Comparison of ENCODE assay signal across 10 mouse cellular contexts in genomic region chr1:154097656-154098055, GRCm38 (mm10).
A peak's percentile ranks its signal among the peaks of the same experiment; 100 is the strongest.
DNase-seq lines count a peak whose midpoint lies in the region; ATAC-seq lines count a peak whose summit lies in the region.
"Had no signal": no experiment of that assay in that cellular context is flagged by ENCODE, and none has a peak within 500 bp of the region (broad histone marks: within the 10 kb centered on the region; RNA-seq: fewer than 3 reads in every experiment).

No protein-coding gene starts in this region.

- no peak overlapping the region for H3K27ac ChIP-seq in heart, embryonic 10.5 days
- no peak overlapping the region for H3K27ac ChIP-seq in heart, embryonic 11.5 days (ENCODE audit: low read depth, low read length)
- H3K27ac ChIP-seq in liver, embryonic 15.5 days (replicated peaks) = no peak overlapping the region
- H3K27ac ChIP-seq in hindbrain, embryonic 14.5 days = no peak overlapping the region
- H3K27ac ChIP-seq: midbrain, embryonic 13.5 days had no signal

- WGBS in heart, embryonic 10.5 days = 42% methylated on average over 6 of the region's 6 CpGs
- WGBS in heart, embryonic 11.5 days (ENCODE audit: insufficient replicate concordance) = 44% methylated on average over 6 of the region's 6 CpGs
- 10% methylated on average over 6 of the region's 6 CpGs for WGBS in liver, embryonic 15.5 days (ENCODE audit: insufficient replicate concordance)
- WGBS in hindbrain, embryonic 14.5 days = 66% methylated on average over 6 of the region's 6 CpGs

- no peak overlapping the region for H3K9ac ChIP-seq in heart, embryonic 11.5 days (ENCODE audit: low read depth, low read length)
- H3K9ac ChIP-seq in liver, embryonic 15.5 days = no peak overlapping the region
- H3K9ac ChIP-seq in hindbrain, embryonic 14.5 days = no peak overlapping the region
- H3K9ac ChIP-seq: midbrain, embryonic 13.5 days had no signal

- H3K4me1 ChIP-seq in heart, embryonic 10.5 days = peaks cover 3% of the 10 kb centered on the region; the same call in 1 of the 2 replicates
- no peaks in the 10 kb centered on the region for H3K4me1 ChIP-seq in heart, embryonic 11.5 days (ENCODE audit: control insufficient read depth, insufficient read depth, low read length)
- 0 out of 2 replicates have a peak, but pooled peaks cover 10% of the 10 kb centered on the region for H3K4me1 ChIP-seq in liver, embryonic 15.5 days (replicated peaks)
- H3K4me1 ChIP-seq in hindbrain, embryonic 14.5 days (replicated peaks; ENCODE audit: control insufficient read depth, insufficient read depth, low read length) = peaks cover 6% of the 10 kb centered on the region

- no peaks in the 10 kb centered on the region for H3K36me3 ChIP-seq in heart, embryonic 10.5 days
- H3K36me3 ChIP-seq in heart, embryonic 11.5 days (ENCODE audit: control insufficient read depth, insufficient read depth, low read length) = no peaks in the 10 kb centered on the region
- no peaks in the 10 kb centered on the region for H3K36me3 ChIP-seq in liver, embryonic 15.5 days (replicated peaks)
- no peaks in the 10 kb centered on the region for H3K36me3 ChIP-seq in hindbrain, embryonic 14.5 days (replicated peaks; ENCODE audit: control insufficient read depth, insufficient read depth)
- H3K36me3 ChIP-seq: midbrain, embryonic 13.5 days had no signal

- no peaks in the 10 kb centered on the region for H3K27me3 ChIP-seq in heart, embryonic 10.5 days (ENCODE audit: insufficient read depth, poor library complexity, severe bottlenecking)
- no peaks in the 10 kb centered on the region for H3K27me3 ChIP-seq in heart, embryonic 11.5 days (ENCODE audit: control insufficient read depth, insufficient read depth, low read length)
- H3K27me3 ChIP-seq in liver, embryonic 15.5 days = no peaks in the 10 kb centered on the region
- H3K27me3 ChIP-seq in hindbrain, embryonic 14.5 days (ENCODE audit: control insufficient read depth, insufficient read depth, low read length) = no peaks in the 10 kb centered on the region
- H3K27me3 ChIP-seq: midbrain, embryonic 13.5 days had no signal

- no peaks in the 10 kb centered on the region for H3K9me3 ChIP-seq in heart, embryonic 10.5 days
- H3K9me3 ChIP-seq in heart, embryonic 11.5 days (replicated peaks; ENCODE audit: control insufficient read depth, low read length) = no peaks in the 10 kb centered on the region
- no peaks in the 10 kb centered on the region for H3K9me3 ChIP-seq in liver, embryonic 15.5 days (replicated peaks)
- H3K9me3 ChIP-seq in hindbrain, embryonic 14.5 days (ENCODE audit: control insufficient read depth, low read length) = no peaks in the 10 kb centered on the region
- H3K9me3 ChIP-seq: midbrain, embryonic 13.5 days had no signal

- DNase-seq in heart, embryonic 10.5 days (ENCODE audit: low spot score) = peak; percentile 75
- peak; percentile 17 for DNase-seq in right cerebral cortex, postnatal 14 days
- no peak for DNase-seq in right cerebral cortex, adult 2 months (ENCODE audit: low spot score in 2 of 2)
- peak; percentile 66 to 71 for DNase-seq in spleen, postnatal 36 days (ENCODE audit: low spot score in 2 of 2)
- no peak for DNase-seq in hindbrain, embryonic 14.5 days (ENCODE audit: low spot score)
- DNase-seq in adipocyte (ENCODE audit: low spot score) = no peak
- DNase-seq: right cerebral cortex, postnatal 4 days had no signal

- no peak for ATAC-seq in heart, embryonic 11.5 days (replicated peaks; ENCODE audit: insufficient number of reproducible peaks, low FRiP score, low TSS enrichment)
- peak; percentile 31; the same call in 1 of the 2 replicates for ATAC-seq in liver, embryonic 15.5 days (ENCODE audit: insufficient read depth)
- ATAC-seq in hindbrain, embryonic 14.5 days (ENCODE audit: low FRiP score) = no peak
- ATAC-seq: midbrain, embryonic 13.5 days had no signal

- no peak overlapping the region for H3K4me2 ChIP-seq in heart, embryonic 11.5 days
- H3K4me2 ChIP-seq in liver, embryonic 15.5 days = no peak overlapping the region
- no peak overlapping the region for H3K4me2 ChIP-seq in hindbrain, embryonic 14.5 days (replicated peaks)
- H3K4me2 ChIP-seq: midbrain, embryonic 13.5 days had no signal

- H3K4me3 ChIP-seq in heart, embryonic 10.5 days = no peak overlapping the region
- H3K4me3 ChIP-seq in heart, embryonic 11.5 days (ENCODE audit: low read depth, low read length) = no peak overlapping the region
- no peak overlapping the region for H3K4me3 ChIP-seq in liver, embryonic 15.5 days (replicated peaks)
- no peak overlapping the region for H3K4me3 ChIP-seq in hindbrain, embryonic 14.5 days (replicated peaks; ENCODE audit: low read length)
- H3K4me3 ChIP-seq: midbrain, embryonic 13.5 days had no signal

Comparison
In these comparisons a context has a peak if more than half of its experiments do, and no peak if none do; other contexts are left out.
1. DNase-seq: peak in heart, embryonic 10.5 days (single experiment), right cerebral cortex, postnatal 14 days (single experiment) and spleen, postnatal 36 days (2 of 2); none in right cerebral cortex, adult 2 months (0 of 2), hindbrain, embryonic 14.5 days (single experiment) and adipocyte (single experiment).